Mouse (Mus musculus) heart, adult 2 months (tissue): ENCODE results near the gene Nup210l.

Experiments used
- CTCF ChIP-seq: fragments of 200-600 bp; IDR thresholded peaks from 2 replicates; pipeline ENCODE4 v1.8.1; 2022; ENCODE audit warnings: antibody characterized with exemption, mild to moderate bottlenecking, moderate library complexity
- EP300 ChIP-seq: fragments of 200-500 bp; IDR thresholded peaks from 2 replicates; pipeline ENCODE4 v1.6.1; 2011; ENCODE audit warnings: low read depth, low read length, control low read depth; ENCODE audit not compliant: insufficient read depth
- POLR2A ChIP-seq: fragments of 200-500 bp; IDR thresholded peaks from 2 replicates; pipeline ENCODE4 v1.6.1; 2011; ENCODE audit warnings: mild to moderate bottlenecking, low read depth, low read length, control low read depth; ENCODE audit not compliant: insufficient read depth

DNA sequence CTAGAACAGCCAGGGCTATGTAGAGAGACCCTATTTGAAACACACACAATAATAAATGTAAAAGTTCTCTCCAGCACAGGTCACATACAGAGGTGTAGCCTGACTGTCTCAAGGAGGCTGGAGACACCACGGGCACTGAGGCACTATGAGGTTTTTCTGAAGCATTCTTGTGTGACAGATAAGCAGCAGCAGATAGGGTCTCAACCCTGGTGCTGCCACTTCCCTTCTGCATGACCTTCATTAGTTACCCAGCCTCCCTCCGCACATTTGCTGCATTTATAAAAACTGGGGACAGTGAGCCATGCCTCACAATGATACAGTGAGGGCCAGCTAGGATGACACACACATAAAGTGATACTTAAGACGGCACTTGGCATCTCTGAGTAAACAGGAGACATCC, 119.0 kb downstream of the Nup210l start:
- TF ChIP-seq EP300 (no peak), POLR2A (no peak), CTCF (no peak)
